Mouse (Mus musculus) olfactory bulb, adult 2 months (tissue): ENCODE data around the gene Arid1b.

Experiments used
- CTCF ChIP-seq: fragments of 200-500 bp; IDR thresholded peaks from 2 replicates; pipeline ENCODE4 v1.5.1; 2012; ENCODE audit warnings: low read depth, mild to moderate bottlenecking, low read length, moderate library complexity; ENCODE audit not compliant: insufficient read depth
- POLR2A ChIP-seq: fragments of 200-500 bp; IDR thresholded peaks from 2 replicates; pipeline ENCODE4 v1.6.1; 2012; ENCODE audit warnings: mild to moderate bottlenecking, low read depth, low read length, moderate library complexity; ENCODE audit not compliant: insufficient read depth

DNA sequence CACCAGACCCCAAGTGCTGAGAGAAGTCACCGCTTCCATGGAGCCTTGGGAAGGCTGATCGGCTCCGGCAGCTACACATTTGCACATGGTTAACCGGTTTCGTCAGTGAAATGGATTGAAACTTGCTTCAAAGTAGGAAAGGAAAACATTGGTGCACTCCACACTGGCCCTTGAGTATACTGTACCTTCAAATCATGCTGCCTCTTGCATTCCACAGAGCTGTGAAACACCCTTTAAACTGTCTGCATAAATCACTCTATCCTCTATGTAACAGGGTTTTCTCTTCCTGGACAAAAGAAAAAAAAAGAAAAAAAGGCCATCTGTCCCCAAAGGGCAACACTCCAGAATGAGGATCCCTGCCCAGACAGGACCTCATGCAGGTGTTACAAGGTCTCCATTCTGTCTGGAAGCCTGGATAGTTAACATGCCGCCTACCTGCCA lies 48.8 kb upstream of the Arid1b start:
- TF ChIP-seq CTCF: no peak
- TF ChIP-seq POLR2A: no peak
